Mouse (Mus musculus): ENCODE data around the gene Astn2.

Gene Astn2

GRCm38 (mm10) chr4:66404201-66404711, at the start of gene Astn2:
Gene Astn2 (minus strand): TSS chr4:66404611.
- peak; percentile 42 for DNase-seq (ENCODE audit: low spot score)

GRCm38 (mm10) chr4:66450115-66450514, 45.7 kb upstream of the Astn2 start:
- DNase-seq (ENCODE audit: low spot score) = peak; percentile 62

GRCm38 (mm10) chr4:66431256-66431655, 26.8 kb upstream of the Astn2 start:
- no peak for DNase-seq (ENCODE audit: low spot score)

GRCm38 (mm10) chr4:66425804-66426203, 21.4 kb upstream of the Astn2 start:
- DNase-seq (ENCODE audit: low spot score) = peak; percentile 1

- DNase-seq (ENCODE audit: low spot score) = no peak
These were observed 10.4 kb upstream of the Astn2 start for GRCm38 (mm10) chr4:66414778-66415177.

- DNase-seq (ENCODE audit: low spot score) = no peak
These were observed 675 bp upstream of the Astn2 start for GRCm38 (mm10) chr4:66405086-66405485.

- DNase-seq (ENCODE audit: low spot score) = peak; percentile 56
These were observed 657 bp downstream of the Astn2 start for GRCm38 (mm10) chr4:66403708-66404200.

GRCm38 (mm10) chr4:66403116-66403707, 1.2 kb downstream of the Astn2 start:
- peak; percentile 38 for DNase-seq (ENCODE audit: low spot score)

- DNase-seq (ENCODE audit: low spot score) = peak; percentile 72
These were observed 1.8 kb downstream of the Astn2 start for GRCm38 (mm10) chr4:66402611-66403010.

- peak; percentile 44 for DNase-seq (ENCODE audit: low spot score)
These were observed 3.2 kb downstream of the Astn2 start for GRCm38 (mm10) chr4:66401186-66401681.

- DNase-seq (ENCODE audit: low spot score) = peak; percentile 59
These were observed 5.3 kb downstream of the Astn2 start for GRCm38 (mm10) chr4:66399066-66399465.

- no peak for DNase-seq (ENCODE audit: low spot score)
These were observed 7.2 kb downstream of the Astn2 start for GRCm38 (mm10) chr4:66397216-66397615.

GRCm38 (mm10) chr4:66393294-66393693, 11.1 kb downstream of the Astn2 start:
- no peak for DNase-seq (ENCODE audit: low spot score)

GRCm38 (mm10) chr4:66390480-66390879, 13.9 kb downstream of the Astn2 start:
- DNase-seq (ENCODE audit: low spot score) = no peak

GRCm38 (mm10) chr4:66378586-66378985, 25.8 kb downstream of the Astn2 start:
- DNase-seq (ENCODE audit: low spot score) = no peak

GRCm38 (mm10) chr4:66370557-66371071, 33.8 kb downstream of the Astn2 start:
- no peak for DNase-seq (ENCODE audit: low spot score)

GRCm38 (mm10) chr4:66365500-66365899, 38.9 kb downstream of the Astn2 start:
- peak; percentile 67 for DNase-seq (ENCODE audit: low spot score)

- no peak for DNase-seq (ENCODE audit: low spot score)
These were observed 59.8 kb downstream of the Astn2 start for GRCm38 (mm10) chr4:66344632-66345031.

- DNase-seq (ENCODE audit: low spot score) = no peak
These were observed 67.0 kb downstream of the Astn2 start for GRCm38 (mm10) chr4:66337443-66337842.

GRCm38 (mm10) chr4:66330600-66331285, 73.7 kb downstream of the Astn2 start:
- DNase-seq (ENCODE audit: low spot score) = peak; percentile 41

- DNase-seq (ENCODE audit: low spot score) = no peak
These were observed 83.4 kb downstream of the Astn2 start for GRCm38 (mm10) chr4:66321051-66321450.

- DNase-seq (ENCODE audit: low spot score) = peak; percentile 23
These were observed 89.5 kb downstream of the Astn2 start for GRCm38 (mm10) chr4:66314806-66315484.
